Mouse (Mus musculus): ENCODE results near the gene Chmp6. TPM values are rescaled to one million over a fixed set of nuclear protein-coding genes. Genes with fewer than 3 reads are reported as not detected.

Chmp6 gene
- polyA plus RNA-seq, 1 experiment from 2014 or later = 100 TPM

DNA sequence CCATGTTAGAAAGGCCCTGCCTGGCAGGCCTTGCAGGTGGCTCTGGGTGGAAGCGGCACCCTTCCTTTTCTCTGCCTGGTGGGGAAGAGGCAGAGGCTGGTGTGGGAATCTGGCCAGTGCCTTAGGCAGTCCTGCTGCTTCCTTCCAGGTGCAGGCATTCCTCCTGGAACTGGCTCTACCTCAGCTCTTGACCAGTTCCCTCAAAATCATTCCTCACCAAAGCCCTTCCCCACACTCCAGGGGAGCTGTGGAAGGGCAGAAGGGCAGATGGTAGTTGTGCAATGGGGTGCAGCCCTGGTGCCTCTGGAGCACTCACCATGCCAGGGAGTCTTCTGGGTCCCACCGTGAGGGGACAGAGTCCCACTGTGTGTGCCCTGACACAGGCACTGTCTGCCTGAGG lies 23.2 kb downstream of the Chmp6 start:
- WGBS = 83% methylated on average over 2 of the region's 2 CpGs
- DNase-seq (no peak), ATAC-seq (ENCODE audit: low FRiP score, low TSS enrichment) (no peak)
- H3K9me3 ChIP-seq (ENCODE audit: control insufficient read depth, low read length) = no peaks in the 10 kb centered on the region
- 0 out of 2 replicates have a peak, but pooled peaks cover under 1% of the 10 kb centered on the region for H3K4me1 ChIP-seq (ENCODE audit: control insufficient read depth, insufficient read depth, low read length)
- H3K9ac ChIP-seq (replicated peaks; ENCODE audit: low read length) = no peak overlapping the region
- H3K27me3 ChIP-seq (ENCODE audit: control insufficient read depth, insufficient read depth, low read length) = peaks cover 8% of the 10 kb centered on the region; the same call in 1 of the 2 replicates
- H3K36me3 ChIP-seq (ENCODE audit: control insufficient read depth, insufficient read depth, low read length) = no peaks in the 10 kb centered on the region
- H3K27ac ChIP-seq (replicated peaks; ENCODE audit: low read depth, low read length) = no peak overlapping the region
- H3K4me2 ChIP-seq (ENCODE audit: low read length) = no peak overlapping the region
- H3K4me3 ChIP-seq (replicated peaks; ENCODE audit: low read depth, low read length) = no peak overlapping the region

- Histone ChIP-seq H3K27me3 (ENCODE audit: control insufficient read depth, insufficient read depth, low read length) (peaks cover 13% of the 10 kb centered on the region; the same call in 1 of the 2 replicates), H3K4me3 (replicated peaks; ENCODE audit: low read depth, low read length) (no peak overlapping the region), H3K9me3 (ENCODE audit: control insufficient read depth, low read length) (no peaks in the 10 kb centered on the region), H3K36me3 (ENCODE audit: control insufficient read depth, insufficient read depth, low read length) (no peaks in the 10 kb centered on the region), H3K27ac (replicated peaks; ENCODE audit: low read depth, low read length) (no peak overlapping the region), H3K4me2 (ENCODE audit: low read length) (no peak overlapping the region), H3K9ac (replicated peaks; ENCODE audit: low read length) (no peak overlapping the region), H3K4me1 (ENCODE audit: control insufficient read depth, insufficient read depth, low read length) (peaks cover 7% of the 10 kb centered on the region; the same call in 1 of the 2 replicates)
- ATAC-seq (ENCODE audit: low FRiP score, low TSS enrichment) = no peak
- 61% methylated on average over 12 of the region's 12 CpGs for WGBS
- DNase-seq = no peak
Measured at GRCm38 (mm10) chr11:119937216-119937615, 24.0 kb downstream of the Chmp6 start.

DNA sequence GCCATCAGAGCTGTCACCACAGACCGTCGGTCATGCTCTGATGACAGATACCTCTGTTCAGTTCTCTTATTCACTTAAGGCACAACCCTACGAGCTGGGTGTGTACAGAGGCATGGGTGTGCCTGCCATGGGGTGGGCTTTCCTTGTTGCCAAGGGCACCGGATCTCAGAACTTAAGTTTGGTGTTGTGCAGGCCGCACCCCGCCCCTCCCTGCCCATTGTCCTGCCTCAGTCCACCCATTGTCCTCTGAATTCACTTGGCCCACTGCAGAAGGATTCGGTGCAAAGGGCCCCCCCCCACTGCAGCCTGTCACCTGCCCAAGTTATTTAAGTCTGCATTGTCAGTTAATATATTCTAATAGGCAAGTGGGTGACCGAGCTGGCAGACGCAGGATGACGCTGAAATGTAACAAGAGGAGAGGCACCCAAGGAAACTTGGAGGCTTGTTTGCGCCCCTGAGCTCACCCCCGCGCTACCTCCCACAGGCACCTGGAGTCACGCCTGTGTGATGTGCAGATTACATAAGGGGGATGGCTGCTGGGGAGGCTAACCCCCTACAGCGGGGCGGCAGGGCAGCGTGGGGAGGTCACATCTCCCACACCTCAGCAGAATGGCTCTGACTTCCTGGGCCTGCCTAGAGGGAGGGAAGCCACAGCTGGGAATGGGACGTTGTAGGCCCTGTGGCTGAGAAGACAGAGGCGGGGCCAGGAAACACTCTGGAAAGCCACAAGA lies 24.7 kb downstream of the Chmp6 start:
- no peaks in the 10 kb centered on the region for H3K36me3 ChIP-seq (ENCODE audit: control insufficient read depth, insufficient read depth, low read length)
- no peaks in the 10 kb centered on the region for H3K9me3 ChIP-seq (ENCODE audit: control insufficient read depth, low read length)
- no peak overlapping the region for H3K4me3 ChIP-seq (replicated peaks; ENCODE audit: low read depth, low read length)
- WGBS = 55% methylated on average over 19 of the region's 19 CpGs
- DNase-seq = no peak
- H3K27ac ChIP-seq (replicated peaks; ENCODE audit: low read depth, low read length) = no peak overlapping the region
- H3K4me2 ChIP-seq (ENCODE audit: low read length) = no peak overlapping the region
- ATAC-seq (ENCODE audit: low FRiP score, low TSS enrichment) = no peak
- no peak overlapping the region for H3K9ac ChIP-seq (replicated peaks; ENCODE audit: low read length)
- H3K4me1 ChIP-seq (ENCODE audit: control insufficient read depth, insufficient read depth, low read length) = peaks cover 7% of the 10 kb centered on the region; the same call in 1 of the 2 replicates
- peaks cover 13% of the 10 kb centered on the region; the same call in 1 of the 2 replicates for H3K27me3 ChIP-seq (ENCODE audit: control insufficient read depth, insufficient read depth, low read length)

DNA sequence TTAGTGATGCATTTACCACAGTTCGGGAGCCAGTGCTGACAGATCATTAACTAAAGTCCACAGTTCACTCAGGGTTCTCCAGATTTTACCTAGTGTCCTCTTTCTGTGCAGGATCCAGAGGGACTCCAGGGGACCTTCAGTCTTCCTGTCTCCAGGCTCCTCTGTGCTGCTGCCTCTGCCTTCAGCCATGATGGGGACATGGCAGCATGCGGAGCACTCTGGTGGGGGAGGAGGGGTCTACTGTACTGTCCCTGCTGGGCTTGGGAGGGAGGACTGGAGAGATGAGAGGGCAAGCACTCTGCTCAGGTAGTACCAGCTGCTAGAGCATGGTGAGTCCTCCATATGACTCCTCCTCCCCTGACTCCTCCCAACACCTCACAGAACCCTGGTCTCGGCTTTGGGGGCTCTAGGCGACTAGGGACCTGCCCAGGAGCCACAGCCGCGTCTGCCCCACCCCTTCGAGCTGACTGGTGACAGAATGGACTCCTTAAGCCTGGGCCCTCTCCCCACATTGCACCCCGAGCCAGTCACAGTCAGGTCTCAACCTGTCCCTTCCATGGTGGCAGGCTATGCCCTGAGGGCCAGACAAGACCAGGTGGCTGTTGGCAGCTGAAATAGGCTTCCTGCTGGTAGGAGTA lies 26.0 kb downstream of the Chmp6 start:
- ATAC-seq (ENCODE audit: low FRiP score, low TSS enrichment) (no peak), DNase-seq (no peak)
- no peak overlapping the region for H3K9ac ChIP-seq (replicated peaks; ENCODE audit: low read length)
- H3K27me3 ChIP-seq (ENCODE audit: control insufficient read depth, insufficient read depth, low read length) = peaks cover 13% of the 10 kb centered on the region; the same call in 1 of the 2 replicates
- 64% methylated on average over 8 of the region's 8 CpGs for WGBS
- H3K27ac ChIP-seq (replicated peaks; ENCODE audit: low read depth, low read length) = no peak overlapping the region
- no peaks in the 10 kb centered on the region for H3K9me3 ChIP-seq (ENCODE audit: control insufficient read depth, low read length)
- H3K36me3 ChIP-seq (ENCODE audit: control insufficient read depth, insufficient read depth, low read length) = no peaks in the 10 kb centered on the region
- H3K4me2 ChIP-seq (ENCODE audit: low read length) = no peak overlapping the region
- H3K4me1 ChIP-seq (ENCODE audit: control insufficient read depth, insufficient read depth, low read length) = peaks cover 14% of the 10 kb centered on the region
- H3K4me3 ChIP-seq (replicated peaks; ENCODE audit: low read depth, low read length) = no peak overlapping the region

DNA sequence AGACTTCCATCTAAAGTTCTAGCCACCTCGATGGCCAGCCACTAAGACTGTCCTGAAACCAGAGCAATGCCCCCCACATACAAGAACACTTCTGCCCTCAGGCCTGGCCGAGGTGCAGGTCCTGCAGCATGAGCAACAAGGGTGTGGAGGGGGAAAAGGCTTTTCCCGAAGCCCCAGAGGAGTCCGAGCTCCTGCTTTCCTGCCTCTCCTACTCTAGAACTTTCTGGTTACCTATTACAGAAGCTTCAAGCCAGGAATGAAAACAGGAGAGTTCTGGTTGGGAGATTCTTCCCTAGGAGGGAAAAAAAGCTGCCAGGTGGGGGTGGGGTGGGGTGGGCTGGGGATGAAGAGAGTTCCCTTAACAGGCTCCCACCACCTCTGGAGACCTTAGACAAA lies 26.5 kb downstream of the Chmp6 start:
- ATAC-seq (ENCODE audit: low FRiP score, low TSS enrichment) = no peak
- no peak overlapping the region for H3K4me3 ChIP-seq (replicated peaks; ENCODE audit: low read depth, low read length)
- WGBS = 72% methylated on average over 4 of the region's 4 CpGs
- peaks cover 16% of the 10 kb centered on the region for H3K4me1 ChIP-seq (ENCODE audit: control insufficient read depth, insufficient read depth, low read length)
- no peak overlapping the region for H3K27ac ChIP-seq (replicated peaks; ENCODE audit: low read depth, low read length)
- no peaks in the 10 kb centered on the region for H3K9me3 ChIP-seq (ENCODE audit: control insufficient read depth, low read length)
- 0 out of 2 replicates have a peak overlapping the region, but pooled peaks have one; percentile 2 for H3K9ac ChIP-seq (replicated peaks; ENCODE audit: low read length)
- H3K27me3 ChIP-seq (ENCODE audit: control insufficient read depth, insufficient read depth, low read length) = peaks cover 13% of the 10 kb centered on the region; the same call in 1 of the 2 replicates
- no peaks in the 10 kb centered on the region for H3K36me3 ChIP-seq (ENCODE audit: control insufficient read depth, insufficient read depth, low read length)
- no peak for DNase-seq
- no peak overlapping the region for H3K4me2 ChIP-seq (ENCODE audit: low read length)

- H3K4me1 ChIP-seq (ENCODE audit: control insufficient read depth, insufficient read depth, low read length) = peaks cover 16% of the 10 kb centered on the region
- no peaks in the 10 kb centered on the region for H3K36me3 ChIP-seq (ENCODE audit: control insufficient read depth, insufficient read depth, low read length)
- peaks cover 13% of the 10 kb centered on the region; the same call in 1 of the 2 replicates for H3K27me3 ChIP-seq (ENCODE audit: control insufficient read depth, insufficient read depth, low read length)
- H3K4me3 ChIP-seq (replicated peaks; ENCODE audit: low read depth, low read length) = no peak overlapping the region
- H3K9ac ChIP-seq (replicated peaks; ENCODE audit: low read length) = 0 out of 2 replicates have a peak overlapping the region, but pooled peaks have one; percentile 2
- WGBS = 66% methylated on average over 11 of the region's 11 CpGs
- H3K9me3 ChIP-seq (ENCODE audit: control insufficient read depth, low read length) = no peaks in the 10 kb centered on the region
- no peak overlapping the region for H3K27ac ChIP-seq (replicated peaks; ENCODE audit: low read depth, low read length)
- no peak for DNase-seq
- ATAC-seq (ENCODE audit: low FRiP score, low TSS enrichment) = no peak
- H3K4me2 ChIP-seq (ENCODE audit: low read length) = no peak overlapping the region
Measured at GRCm38 (mm10) chr11:119940142-119940541, 26.9 kb downstream of the Chmp6 start.

GRCm38 (mm10) chr11:119941794-119942193 lies 28.6 kb downstream of the Chmp6 start:
- Histone ChIP-seq H3K27ac (replicated peaks; ENCODE audit: low read depth, low read length) (no peak overlapping the region), H3K4me3 (replicated peaks; ENCODE audit: low read depth, low read length) (peak overlapping the region; percentile 61), H3K4me2 (ENCODE audit: low read length) (peak overlapping the region; percentile 95), H3K9ac (replicated peaks; ENCODE audit: low read length) (peak overlapping the region; percentile 59; the same call in 1 of the 2 replicates), H3K27me3 (ENCODE audit: control insufficient read depth, insufficient read depth, low read length) (peaks cover 13% of the 10 kb centered on the region; the same call in 1 of the 2 replicates), H3K9me3 (ENCODE audit: control insufficient read depth, low read length) (no peaks in the 10 kb centered on the region), H3K36me3 (ENCODE audit: control insufficient read depth, insufficient read depth, low read length) (no peaks in the 10 kb centered on the region), H3K4me1 (ENCODE audit: control insufficient read depth, insufficient read depth, low read length) (peaks cover 16% of the 10 kb centered on the region)
- whole genome bisulfite sequencing = 5% methylated on average over 8 of the region's 8 CpGs
- peak; percentile 22 for DNase-seq
- ATAC-seq (ENCODE audit: low FRiP score, low TSS enrichment) = no peak

DNA sequence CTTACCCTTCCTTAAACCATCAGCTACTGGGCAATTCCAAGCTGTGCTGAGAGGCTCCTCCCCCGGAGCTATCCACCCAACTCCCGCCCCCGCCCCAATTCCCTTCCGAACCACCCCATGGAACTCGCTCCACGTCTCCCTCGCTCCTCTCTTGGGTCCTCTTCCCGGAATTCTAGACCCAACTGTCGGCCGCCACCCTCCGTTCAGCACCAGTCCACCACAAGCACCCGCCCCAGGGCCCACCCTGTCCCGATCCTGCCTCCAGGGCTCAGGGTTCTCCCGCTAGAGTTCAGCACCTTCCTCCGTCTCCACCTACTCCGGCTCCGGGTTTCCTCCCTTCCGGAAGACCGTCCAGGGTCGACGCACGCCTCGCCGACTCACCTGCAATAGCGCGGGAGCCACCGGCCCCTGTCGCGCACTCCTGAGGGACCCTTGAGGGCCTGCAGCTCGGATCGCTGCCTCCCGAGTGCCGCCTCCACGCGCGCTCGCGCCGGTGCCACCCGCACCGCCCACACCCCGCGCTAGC lies 29.0 kb downstream of the Chmp6 start:
- Histone ChIP-seq H3K36me3 (ENCODE audit: control insufficient read depth, insufficient read depth, low read length) (no peaks in the 10 kb centered on the region), H3K9me3 (ENCODE audit: control insufficient read depth, low read length) (no peaks in the 10 kb centered on the region), H3K4me2 (ENCODE audit: low read length) (peak overlapping the region; percentile 95), H3K27me3 (ENCODE audit: control insufficient read depth, insufficient read depth, low read length) (peaks cover 13% of the 10 kb centered on the region; the same call in 1 of the 2 replicates), H3K4me1 (ENCODE audit: control insufficient read depth, insufficient read depth, low read length) (peaks cover 16% of the 10 kb centered on the region), H3K4me3 (replicated peaks; ENCODE audit: low read depth, low read length) (peak overlapping the region; percentile 61), H3K9ac (replicated peaks; ENCODE audit: low read length) (peak overlapping the region; percentile 59), H3K27ac (replicated peaks; ENCODE audit: low read depth, low read length) (peak overlapping the region; percentile 73)
- ATAC-seq (ENCODE audit: low FRiP score, low TSS enrichment) (no peak; the same call in none of the 2 replicates), DNase-seq (no peak)
- 0% methylated on average over 43 of the region's 43 CpGs for WGBS
